Mouse (Mus musculus) small intestine, adult 2 months (tissue): Measurements from ENCODE around the gene Ubn1. TPM values are rescaled to one million over a fixed set of nuclear protein-coding genes. Genes with fewer than 3 reads are reported as not detected.

Experiments used
- H3K27ac ChIP-seq: fragments of 200-500 bp; 2 replicates; pipeline ENCODE4 v1.5.1; 2012; ENCODE audit warnings: low read depth, low read length, control low read depth, inconsistent platforms; ENCODE audit not compliant: insufficient read depth
- H3K27me3 ChIP-seq: fragments of 200-500 bp; 2 replicates; pipeline ENCODE4 v1.6.1; 2012; ENCODE audit warnings: mild to moderate bottlenecking, moderate library complexity, low read length, inconsistent platforms; ENCODE audit not compliant: control insufficient read depth, insufficient read depth
- H3K36me3 ChIP-seq: fragments of 200-500 bp; 2 replicates; pipeline ENCODE4 v1.6.1; 2012; ENCODE audit warnings: mild to moderate bottlenecking, low read length, control low read depth, inconsistent platforms; ENCODE audit not compliant: control insufficient read depth, insufficient read depth
- H3K4me1 ChIP-seq: fragments of 200-500 bp; 2 replicates; pipeline ENCODE4 v1.6.1; 2012; ENCODE audit warnings: low read length, inconsistent platforms, mixed read lengths; ENCODE audit not compliant: control insufficient read depth, insufficient read depth, insufficient read length
- H3K4me3 ChIP-seq: fragments of 200-500 bp; 2 replicates; pipeline ENCODE4 v1.5.1; 2012; ENCODE audit warnings: low read depth, mild to moderate bottlenecking, control low read depth, inconsistent platforms, low read length, moderate library complexity
- CTCF ChIP-seq: fragments of 200-500 bp; IDR thresholded peaks from 2 replicates; pipeline ENCODE4 v1.5.1; 2012; ENCODE audit warnings: low read depth, mild to moderate bottlenecking, control low read depth, inconsistent platforms, low read length, moderate library complexity, mixed read lengths; ENCODE audit not compliant: insufficient replicate concordance, insufficient read length; ENCODE audit errors: extremely low read depth
- POLR2A ChIP-seq: fragments of 200-500 bp; IDR thresholded peaks from 2 replicates; pipeline ENCODE4 v1.6.1; 2012; ENCODE audit warnings: low read depth, mild to moderate bottlenecking, control low read depth, inconsistent platforms, low read length, moderate library complexity
- WGBS: fragments of 180-500 bp; shearing (Covaris S2); methylation state at CpG from one replicate; pipeline ENCODE4 v1.1.7; 2018; 5-methylcytosine and 5-hydroxymethylcytosine counted together
- polyA plus RNA-seq: library from polyadenylated mRNA; depleted of rRNA; stranded (reverse); fragments of >200 nt; gene quantifications from 2 replicates; pipeline ENCODE4 v1.2.3, GENCODE M21; 2012

Gene Ubn1
- polyA plus RNA-seq, 1 experiment, result 25.8 TPM

GRCm38 (mm10) chr16:5111021-5111420, 61.2 kb downstream of the Ubn1 start:
- WGBS, result 94% methylated on average over 3 of the region's 3 CpGs
- Histone ChIP-seq H3K4me3 (no peak overlapping the region), H3K27me3 (no peaks in the 10 kb centered on the region), H3K36me3 (no peaks in the 10 kb centered on the region), H3K27ac (no peak overlapping the region), H3K4me1 (peaks cover 2% of the 10 kb centered on the region; the same call in 1 of the 2 replicates)
- TF ChIP-seq CTCF, result no peak
- no peak for TF ChIP-seq POLR2A

- Histone ChIP-seq H3K4me1 (peaks cover 2% of the 10 kb centered on the region; the same call in 1 of the 2 replicates), H3K4me3 (no peak overlapping the region), H3K27me3 (no peaks in the 10 kb centered on the region), H3K27ac (no peak overlapping the region), H3K36me3 (no peaks in the 10 kb centered on the region)
- TF ChIP-seq CTCF (no peak), POLR2A (no peak)
- WGBS, result 67% methylated on average over 4 of the region's 4 CpGs
These were observed 63.2 kb downstream of the Ubn1 start for GRCm38 (mm10) chr16:5113002-5113550.

GRCm38 (mm10) chr16:5113582-5113981, 63.7 kb downstream of the Ubn1 start:
- TF ChIP-seq POLR2A, result no peak
- TF ChIP-seq CTCF, result no peak
- no peaks in the 10 kb centered on the region for H3K36me3 ChIP-seq
- peaks cover 2% of the 10 kb centered on the region; the same call in 1 of the 2 replicates for H3K4me1 ChIP-seq
- H3K4me3 ChIP-seq, result no peak overlapping the region
- 76% methylated on average over 2 of the region's 2 CpGs for WGBS
- no peaks in the 10 kb centered on the region for H3K27me3 ChIP-seq
- no peak overlapping the region for H3K27ac ChIP-seq

- Histone ChIP-seq H3K27me3 (no peaks in the 10 kb centered on the region), H3K4me3 (no peak overlapping the region), H3K36me3 (no peaks in the 10 kb centered on the region), H3K4me1 (peaks cover 12% of the 10 kb centered on the region), H3K27ac (no peak overlapping the region)
- 56% methylated on average over 4 of the region's 4 CpGs for WGBS
- TF ChIP-seq POLR2A (no peak), CTCF (no peak)
These were observed 69.5 kb downstream of the Ubn1 start for GRCm38 (mm10) chr16:5119385-5119784.

GRCm38 (mm10) chr16:5119845-5120244, 70.0 kb downstream of the Ubn1 start:
- no peaks in the 10 kb centered on the region for H3K27me3 ChIP-seq
- no peak overlapping the region for H3K27ac ChIP-seq
- WGBS, result 85% methylated on average over 4 of the region's 4 CpGs
- no peaks in the 10 kb centered on the region for H3K36me3 ChIP-seq
- no peak overlapping the region for H3K4me3 ChIP-seq
- TF ChIP-seq POLR2A (no peak), CTCF (no peak)
- peaks cover 12% of the 10 kb centered on the region for H3K4me1 ChIP-seq

GRCm38 (mm10) chr16:5123476-5123875, 73.6 kb downstream of the Ubn1 start:
- H3K4me1 ChIP-seq, result peaks cover 12% of the 10 kb centered on the region
- no peaks in the 10 kb centered on the region for H3K27me3 ChIP-seq
- H3K27ac ChIP-seq, result no peak overlapping the region
- H3K4me3 ChIP-seq, result no peak overlapping the region
- WGBS, result 54% methylated on average over 6 of the region's 6 CpGs
- H3K36me3 ChIP-seq, result no peaks in the 10 kb centered on the region
- TF ChIP-seq CTCF (no peak), POLR2A (no peak)

GRCm38 (mm10) chr16:5130196-5130595, 80.3 kb downstream of the Ubn1 start:
- no peak overlapping the region for H3K4me3 ChIP-seq
- H3K36me3 ChIP-seq, result no peaks in the 10 kb centered on the region
- TF ChIP-seq POLR2A, result no peak
- TF ChIP-seq CTCF, result no peak
- H3K27me3 ChIP-seq, result peaks cover 12% of the 10 kb centered on the region
- 61% methylated on average over 2 of the region's 2 CpGs for WGBS
- H3K27ac ChIP-seq, result no peak overlapping the region
- H3K4me1 ChIP-seq, result peaks cover 19% of the 10 kb centered on the region
